Mouse (Mus musculus): ENCODE measurements around the gene Oat.

- no peak for TF ChIP-seq CTCF (IDR thresholded peaks at IDR 0.05)
- TF ChIP-seq EP300 (IDR thresholded peaks at IDR 0.05) = no peak
Observed at GRCm38 (mm10) chr7:132604720-132605119, 28.5 kb upstream of the Oat start.

All from lung, postnatal 0 days (tissue).